Mouse (Mus musculus) small intestine, adult 2 months (tissue): ENCODE data around the gene Atp8a2. TPM values are rescaled to one million over a fixed set of nuclear protein-coding genes. Genes with fewer than 3 reads are reported as not detected.

ENCODE experiments used
- H3K27ac ChIP-seq: fragments of 200-500 bp; 2 replicates; pipeline ENCODE4 v1.5.1; 2012; ENCODE audit warnings: low read depth, low read length, control low read depth, inconsistent platforms; ENCODE audit not compliant: insufficient read depth
- H3K27me3 ChIP-seq: fragments of 200-500 bp; 2 replicates; pipeline ENCODE4 v1.6.1; 2012; ENCODE audit warnings: mild to moderate bottlenecking, moderate library complexity, low read length, inconsistent platforms; ENCODE audit not compliant: control insufficient read depth, insufficient read depth
- H3K36me3 ChIP-seq: fragments of 200-500 bp; 2 replicates; pipeline ENCODE4 v1.6.1; 2012; ENCODE audit warnings: mild to moderate bottlenecking, low read length, control low read depth, inconsistent platforms; ENCODE audit not compliant: control insufficient read depth, insufficient read depth
- H3K4me1 ChIP-seq: fragments of 200-500 bp; 2 replicates; pipeline ENCODE4 v1.6.1; 2012; ENCODE audit warnings: low read length, inconsistent platforms, mixed read lengths; ENCODE audit not compliant: control insufficient read depth, insufficient read depth, insufficient read length
- H3K4me3 ChIP-seq: fragments of 200-500 bp; 2 replicates; pipeline ENCODE4 v1.5.1; 2012; ENCODE audit warnings: low read depth, mild to moderate bottlenecking, control low read depth, inconsistent platforms, low read length, moderate library complexity
- CTCF ChIP-seq: fragments of 200-500 bp; IDR thresholded peaks from 2 replicates; pipeline ENCODE4 v1.5.1; 2012; ENCODE audit warnings: low read depth, mild to moderate bottlenecking, control low read depth, inconsistent platforms, low read length, moderate library complexity, mixed read lengths; ENCODE audit not compliant: insufficient replicate concordance, insufficient read length; ENCODE audit errors: extremely low read depth
- POLR2A ChIP-seq: fragments of 200-500 bp; IDR thresholded peaks from 2 replicates; pipeline ENCODE4 v1.6.1; 2012; ENCODE audit warnings: low read depth, mild to moderate bottlenecking, control low read depth, inconsistent platforms, low read length, moderate library complexity
- WGBS: fragments of 180-500 bp; shearing (Covaris S2); methylation state at CpG from one replicate; pipeline ENCODE4 v1.1.7; 2018; 5-methylcytosine and 5-hydroxymethylcytosine counted together
- polyA plus RNA-seq: library from polyadenylated mRNA; depleted of rRNA; stranded (reverse); fragments of >200 nt; gene quantifications from 2 replicates; pipeline ENCODE4 v1.2.3, GENCODE M21; 2012

The Atp8a2 gene
- polyA plus RNA-seq, 1 experiment, result 3.7 TPM

DNA sequence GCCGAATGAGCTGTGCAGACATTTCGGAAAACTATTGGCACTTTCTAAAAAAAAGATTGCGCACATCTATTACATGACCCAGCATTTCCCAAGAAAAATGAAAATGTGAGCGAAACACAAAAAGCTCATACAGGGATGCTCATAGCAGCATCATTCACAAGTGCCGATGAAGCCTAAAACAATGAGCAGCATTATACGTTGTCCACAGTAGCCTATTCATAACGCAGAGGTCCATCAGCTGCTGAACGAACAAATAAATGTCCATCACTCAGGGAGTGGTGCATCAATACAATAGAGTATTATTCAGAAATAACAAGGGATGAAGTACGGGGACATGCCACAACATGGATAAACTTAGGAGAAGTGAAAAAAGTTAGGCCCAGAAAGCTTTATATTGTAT, 416.6 kb downstream of the Atp8a2 start:
- no peak for TF ChIP-seq CTCF
- TF ChIP-seq POLR2A, result no peak
- Histone ChIP-seq H3K4me3 (no peak overlapping the region), H3K4me1 (peaks cover 3% of the 10 kb centered on the region; the same call in 1 of the 2 replicates), H3K36me3 (no peaks in the 10 kb centered on the region), H3K27me3 (no peaks in the 10 kb centered on the region), H3K27ac (no peak overlapping the region)
- WGBS, result 94% methylated on average over 9 of the region's 9 CpGs

DNA sequence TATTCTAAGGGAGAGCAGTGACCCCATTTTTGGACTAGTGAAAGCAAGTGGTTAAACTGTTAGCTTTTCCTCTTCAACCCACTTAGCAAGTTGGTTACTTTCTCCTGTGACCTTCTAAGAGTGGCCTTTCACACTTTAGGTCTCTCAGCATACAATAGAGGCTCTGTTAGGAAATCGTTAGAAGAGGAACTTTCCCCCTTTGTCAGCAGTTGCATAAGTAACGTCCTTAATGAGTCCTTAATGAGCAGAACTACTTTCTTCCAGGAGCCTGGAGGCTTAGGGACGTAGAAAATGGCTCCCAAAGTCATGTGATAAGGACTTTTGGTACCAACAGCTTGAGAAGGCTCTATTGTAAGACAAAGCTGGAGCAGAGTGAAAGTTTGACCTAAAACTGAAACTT, 434.8 kb downstream of the Atp8a2 start:
- no peaks in the 10 kb centered on the region for H3K36me3 ChIP-seq
- WGBS, result 43% methylated on average over 3 of the region's 3 CpGs
- no peak overlapping the region for H3K4me3 ChIP-seq
- no peak overlapping the region for H3K27ac ChIP-seq
- TF ChIP-seq POLR2A (no peak), CTCF (no peak)
- peaks cover 18% of the 10 kb centered on the region for H3K4me1 ChIP-seq
- H3K27me3 ChIP-seq, result no peaks in the 10 kb centered on the region

DNA sequence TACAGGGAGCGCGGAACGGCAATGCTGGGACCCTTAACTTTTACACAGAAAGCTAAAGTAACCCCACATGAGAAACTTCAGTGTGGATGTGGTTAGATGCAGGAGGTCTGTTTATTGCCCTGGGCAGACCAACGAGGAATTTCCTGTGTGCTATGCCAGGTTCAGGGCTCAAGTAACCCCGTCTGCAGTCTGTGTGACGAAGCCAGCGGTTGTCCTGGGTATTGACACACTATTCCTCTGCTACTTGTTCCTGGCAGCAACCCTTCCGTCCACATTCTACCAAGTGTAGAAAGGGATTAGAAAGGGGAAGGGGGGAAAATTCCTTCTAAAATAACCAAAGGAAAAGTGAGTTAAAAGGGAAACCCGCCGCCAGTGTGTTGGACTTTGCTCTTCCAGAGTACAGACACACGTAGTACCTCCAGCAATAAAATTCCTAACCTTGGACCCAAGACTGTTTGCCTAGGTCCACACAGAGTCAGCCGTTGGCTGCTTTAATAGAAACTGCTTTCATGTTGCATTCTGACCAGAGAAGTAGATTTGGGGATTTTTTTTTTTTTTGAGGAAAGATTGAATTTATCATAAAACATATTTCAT, 437.0 kb downstream of the Atp8a2 start:
- no peaks in the 10 kb centered on the region for H3K27me3 ChIP-seq
- H3K27ac ChIP-seq, result peak overlapping the region; percentile 91
- no peaks in the 10 kb centered on the region for H3K36me3 ChIP-seq
- TF ChIP-seq POLR2A (no peak), CTCF (no peak)
- WGBS, result 23% methylated on average over 12 of the region's 12 CpGs
- peak overlapping the region; percentile 37 for H3K4me3 ChIP-seq
- peaks cover 18% of the 10 kb centered on the region for H3K4me1 ChIP-seq

DNA sequence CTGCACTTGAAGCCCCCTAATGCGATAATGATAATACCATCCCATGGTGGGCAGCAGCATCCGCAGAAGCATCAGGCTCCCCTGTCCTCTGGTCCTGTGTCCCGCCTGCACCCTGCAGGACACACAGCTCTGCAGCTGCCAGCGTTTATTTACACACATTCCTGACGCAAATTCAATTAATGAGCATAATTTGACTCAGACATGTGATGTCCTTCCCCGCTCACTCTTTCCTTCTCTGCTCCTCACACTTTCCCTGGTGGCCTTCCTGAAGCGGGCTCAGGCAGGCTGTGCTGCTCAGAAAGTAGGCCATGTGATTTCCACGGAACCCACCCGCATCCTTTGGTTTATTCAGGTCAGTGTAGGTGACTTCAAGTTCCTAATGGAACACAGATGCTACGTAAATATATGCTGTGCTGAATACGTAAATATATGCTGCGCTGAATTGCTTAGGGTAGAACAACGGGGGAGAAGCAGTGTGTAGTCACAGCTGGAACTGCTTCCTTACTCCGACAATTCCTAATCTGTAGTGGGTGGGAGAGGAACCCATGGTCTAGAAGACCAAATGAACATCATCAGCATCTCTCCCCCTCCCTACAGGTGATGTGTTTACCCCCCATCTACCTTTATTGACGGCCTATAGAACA, 437.7 kb downstream of the Atp8a2 start:
- WGBS, result 45% methylated on average over 15 of the region's 15 CpGs
- H3K27ac ChIP-seq, result peak overlapping the region; percentile 91

DNA sequence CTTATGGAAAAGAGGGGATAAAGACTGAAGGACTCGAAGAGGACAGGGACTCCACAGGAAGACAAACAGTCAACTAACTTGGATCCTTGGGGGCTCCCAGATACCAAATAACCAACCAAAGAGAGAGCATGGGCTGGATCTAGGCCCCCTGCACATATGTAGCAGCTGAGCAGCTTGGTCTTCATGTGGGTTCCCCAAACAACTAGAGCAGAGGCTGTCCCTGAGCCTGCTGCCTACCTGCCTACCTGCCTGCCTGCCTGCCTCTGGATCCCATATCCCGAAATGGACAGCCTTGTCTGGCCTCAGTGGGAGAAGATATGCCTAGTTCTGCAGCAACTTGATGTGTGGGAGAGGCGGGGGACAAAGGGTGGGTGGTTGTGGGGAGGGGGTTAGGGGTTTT, 444.6 kb downstream of the Atp8a2 start:
- 88% methylated on average over 3 of the region's 3 CpGs for WGBS
- no peaks in the 10 kb centered on the region for H3K4me1 ChIP-seq
- no peaks in the 10 kb centered on the region for H3K27me3 ChIP-seq
- no peak for TF ChIP-seq CTCF
- TF ChIP-seq POLR2A, result no peak
- no peak overlapping the region for H3K27ac ChIP-seq
- H3K4me3 ChIP-seq, result no peak overlapping the region
- H3K36me3 ChIP-seq, result no peaks in the 10 kb centered on the region

More for the DNA sequence above, 437.7 kb downstream of the Atp8a2 start:
- TF ChIP-seq CTCF (no peak), POLR2A (no peak)
- Histone ChIP-seq H3K36me3 (no peaks in the 10 kb centered on the region), H3K4me3 (no peak overlapping the region), H3K27me3 (no peaks in the 10 kb centered on the region), H3K4me1 (peaks cover 18% of the 10 kb centered on the region)

DNA sequence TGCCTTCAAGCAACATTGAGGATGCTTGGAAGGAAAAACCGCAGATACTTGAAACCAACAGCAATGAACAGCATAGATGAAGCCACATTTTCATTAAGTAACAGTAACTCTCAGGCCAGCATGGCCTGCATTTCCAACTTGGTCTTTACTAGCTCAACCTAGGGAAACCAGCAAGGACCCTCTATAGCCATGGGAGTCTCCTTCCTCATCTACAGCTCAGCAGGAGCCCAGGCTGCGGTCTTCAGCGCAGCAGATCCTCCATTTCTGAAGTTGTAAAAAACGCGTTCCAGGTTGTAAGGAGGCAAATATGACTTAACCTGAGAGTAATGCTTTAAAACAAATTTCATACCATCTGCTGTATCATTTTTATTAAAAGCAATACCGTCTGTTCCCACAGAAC, 447.0 kb downstream of the Atp8a2 start:
- no peaks in the 10 kb centered on the region for H3K27me3 ChIP-seq
- no peak overlapping the region for H3K4me3 ChIP-seq
- WGBS, result 95% methylated on average over 6 of the region's 6 CpGs

DNA sequence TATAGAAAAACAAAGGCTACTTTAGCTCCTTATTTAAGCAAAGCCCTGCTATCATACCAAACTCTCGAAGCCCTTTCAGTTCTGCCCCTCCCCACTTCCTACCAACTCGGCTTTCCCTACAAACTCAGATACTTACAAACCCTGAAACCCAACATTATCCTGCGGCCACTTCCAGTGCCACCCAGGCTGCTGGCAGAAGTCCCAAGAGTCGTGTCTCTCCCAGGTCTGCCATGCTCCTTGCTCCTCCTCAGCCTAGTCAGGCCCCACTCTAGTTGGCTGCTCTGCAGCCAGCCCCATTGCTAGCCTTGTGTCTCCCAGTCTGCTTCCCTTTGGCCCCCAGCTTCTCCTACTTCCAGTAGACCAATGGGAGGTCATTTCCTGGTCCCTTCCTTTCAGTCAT, 451.3 kb downstream of the Atp8a2 start:
- WGBS, result 69% methylated on average over 4 of the region's 4 CpGs

More for the DNA sequence above, 447.0 kb downstream of the Atp8a2 start:
- Histone ChIP-seq H3K36me3 (no peaks in the 10 kb centered on the region), H3K27ac (no peak overlapping the region), H3K4me1 (no peaks in the 10 kb centered on the region)
- TF ChIP-seq CTCF, result no peak
- TF ChIP-seq POLR2A, result no peak

More for the DNA sequence above, 451.3 kb downstream of the Atp8a2 start:
- Histone ChIP-seq H3K27ac (no peak overlapping the region), H3K27me3 (no peaks in the 10 kb centered on the region), H3K4me3 (no peak overlapping the region), H3K36me3 (no peaks in the 10 kb centered on the region), H3K4me1 (no peaks in the 10 kb centered on the region)
- no peak for TF ChIP-seq CTCF
- no peak for TF ChIP-seq POLR2A
